Mouse (Mus musculus): ENCODE measurements around the gene Snrnp25. TPM values are rescaled to one million over a fixed set of nuclear protein-coding genes. Genes with fewer than 3 reads are reported as not detected.

Gene Snrnp25
- 42.6 and 47.1 TPM in 2 replicates for polyA plus RNA-seq (2014; fragmentation: Nextera tagmentation; extraction: Ambion mirVana)

DNA sequence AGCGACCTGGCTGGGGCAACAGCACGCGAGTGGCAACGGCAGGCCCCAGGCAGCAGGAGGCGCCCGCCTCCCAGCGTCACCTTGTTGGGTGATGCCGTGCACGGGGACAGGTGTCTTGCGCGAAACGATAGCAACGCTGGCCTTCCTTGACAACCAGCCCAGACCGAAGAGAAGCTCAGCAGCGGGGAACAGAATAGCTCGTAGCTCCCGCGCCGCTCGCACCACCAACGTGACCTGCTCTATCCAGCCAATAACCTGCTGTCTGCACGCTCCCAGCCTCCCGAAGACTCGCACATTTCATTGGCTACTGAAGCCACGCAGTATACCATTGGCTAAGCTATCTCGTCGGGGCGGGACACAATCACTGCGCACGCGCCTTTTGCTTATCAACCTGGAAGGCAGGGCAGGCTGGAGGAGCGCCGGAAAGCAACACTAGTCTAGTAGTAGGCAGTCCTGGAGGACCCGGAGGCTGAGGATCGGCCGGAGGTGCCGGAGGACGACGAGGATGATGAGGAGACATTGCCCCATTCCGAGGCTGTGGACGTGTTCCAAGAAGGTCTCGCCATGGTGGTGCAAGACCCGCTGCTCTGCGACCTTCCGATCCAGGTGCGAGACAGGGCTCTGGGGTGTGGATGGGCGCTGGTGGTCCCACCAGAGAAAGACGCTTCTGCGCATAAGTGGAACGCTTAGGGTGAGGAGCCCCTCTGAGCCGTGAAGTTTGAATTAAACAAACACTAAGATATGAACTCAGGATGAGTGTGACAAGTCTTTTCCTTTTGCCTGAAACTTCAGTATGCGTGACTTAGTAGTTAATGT, at the start of gene Snrnp25:
TSS of gene Snrnp25 (plus strand) at position 358 of the 816 bp plus-strand sequence.
- H3K9ac ChIP-seq (replicated peaks; ENCODE audit: low read depth, low read length) = peak within 1 kb of the TSS; percentile 61
- peak within 1 kb of the TSS; percentile 79 for H3K4me2 ChIP-seq (ENCODE audit: low read depth, low read length)
- under 1% methylated on average over 49 of the region's 52 CpGs for WGBS
- peak; percentile 100 for ATAC-seq (ENCODE audit: low read depth)
- H3K4me1 ChIP-seq (ENCODE audit: control insufficient read depth, insufficient read depth, low read length) = peaks cover 6% of the 10 kb centered on the region; the same call in 1 of the 2 replicates
- H3K36me3 ChIP-seq (ENCODE audit: control insufficient read depth, insufficient read depth, low read length) = peaks cover 7% of the 10 kb centered on the region; the same call in 1 of the 2 replicates
- no peaks in the 10 kb centered on the region for H3K27me3 ChIP-seq (ENCODE audit: control insufficient read depth, insufficient read depth, low read length)
- H3K27ac ChIP-seq (ENCODE audit: low read depth, low read length) = peak within 1 kb of the TSS; percentile 40; the same call in 1 of the 2 replicates
- no peaks in the 10 kb centered on the region for H3K9me3 ChIP-seq (ENCODE audit: control insufficient read depth, low read length)
- H3K4me3 ChIP-seq (ENCODE audit: low read depth, low read length) = peak within 1 kb of the TSS; percentile 65

GRCm38 (mm10) chr11:32156854-32157630, 48.2 kb upstream of the Snrnp25 start:
- H3K9ac ChIP-seq (replicated peaks; ENCODE audit: low read depth, low read length) = no peak overlapping the region
- H3K27ac ChIP-seq (ENCODE audit: low read depth, low read length) = peak overlapping the region; percentile 70
- WGBS = 57% methylated on average over 7 of the region's 7 CpGs

DNA sequence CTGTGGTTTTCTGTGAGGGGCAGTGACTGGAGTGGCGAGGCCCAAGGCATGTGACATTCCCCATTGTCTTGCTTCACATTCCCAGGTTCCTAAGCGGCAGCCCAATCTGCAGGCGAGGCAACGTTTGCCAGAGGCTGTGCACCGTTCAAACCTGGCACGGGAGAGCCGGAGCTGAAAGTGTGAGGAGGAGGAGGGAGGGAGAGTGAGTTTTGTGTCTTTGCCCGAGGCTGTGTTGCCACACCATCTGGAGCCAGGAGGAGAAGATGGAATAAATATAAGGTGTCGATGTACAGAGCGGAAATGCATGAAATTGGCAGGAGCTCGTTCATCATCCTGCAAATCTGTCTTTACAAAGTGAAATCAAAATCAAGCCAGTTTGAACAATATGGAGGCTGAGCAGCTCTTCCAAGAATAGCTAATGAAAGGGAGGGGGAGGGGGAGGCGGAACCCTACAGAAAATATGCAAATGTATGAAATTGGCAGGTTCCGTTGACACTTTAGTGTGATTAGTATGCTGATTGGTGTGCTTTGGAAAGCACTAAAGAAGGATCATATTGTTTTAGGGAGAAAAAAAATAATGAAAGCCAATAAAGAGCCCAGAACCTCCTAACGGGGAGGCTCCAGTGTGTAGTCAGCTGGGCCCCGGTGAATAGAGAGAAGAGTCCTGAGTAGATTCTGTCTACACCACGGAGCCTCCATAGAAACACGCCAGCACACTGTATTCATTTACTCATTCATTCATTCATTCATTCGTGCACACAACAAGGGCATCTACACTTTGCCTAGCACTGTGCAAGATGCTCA, 47.2 kb upstream of the Snrnp25 start:
- Histone ChIP-seq H3K27me3 (ENCODE audit: control insufficient read depth, insufficient read depth, low read length) (no peaks in the 10 kb centered on the region), H3K4me3 (ENCODE audit: low read depth, low read length) (no peak overlapping the region), H3K27ac (ENCODE audit: low read depth, low read length) (peak overlapping the region; percentile 70), H3K4me2 (ENCODE audit: low read depth, low read length) (no peak overlapping the region), H3K9me3 (ENCODE audit: control insufficient read depth, low read length) (no peaks in the 10 kb centered on the region), H3K9ac (replicated peaks; ENCODE audit: low read depth, low read length) (no peak overlapping the region), H3K36me3 (ENCODE audit: control insufficient read depth, insufficient read depth, low read length) (no peaks in the 10 kb centered on the region), H3K4me1 (ENCODE audit: control insufficient read depth, insufficient read depth, low read length) (peaks cover 4% of the 10 kb centered on the region; the same call in 1 of the 2 replicates)
- peak; percentile 36 for ATAC-seq (ENCODE audit: low read depth)
- WGBS = 21% methylated on average over 18 of the region's 18 CpGs

More at GRCm38 (mm10) chr11:32156854-32157630, 48.2 kb upstream of the Snrnp25 start:
- no peak overlapping the region for H3K4me3 ChIP-seq (ENCODE audit: low read depth, low read length)
- H3K4me1 ChIP-seq (ENCODE audit: control insufficient read depth, insufficient read depth, low read length) = peaks cover 4% of the 10 kb centered on the region; the same call in 1 of the 2 replicates
- H3K36me3 ChIP-seq (ENCODE audit: control insufficient read depth, insufficient read depth, low read length) = no peaks in the 10 kb centered on the region
- H3K9me3 ChIP-seq (ENCODE audit: control insufficient read depth, low read length) = no peaks in the 10 kb centered on the region
- ATAC-seq (ENCODE audit: low read depth) = no peak
- H3K4me2 ChIP-seq (ENCODE audit: low read depth, low read length) = no peak overlapping the region
- H3K27me3 ChIP-seq (ENCODE audit: control insufficient read depth, insufficient read depth, low read length) = no peaks in the 10 kb centered on the region

DNA sequence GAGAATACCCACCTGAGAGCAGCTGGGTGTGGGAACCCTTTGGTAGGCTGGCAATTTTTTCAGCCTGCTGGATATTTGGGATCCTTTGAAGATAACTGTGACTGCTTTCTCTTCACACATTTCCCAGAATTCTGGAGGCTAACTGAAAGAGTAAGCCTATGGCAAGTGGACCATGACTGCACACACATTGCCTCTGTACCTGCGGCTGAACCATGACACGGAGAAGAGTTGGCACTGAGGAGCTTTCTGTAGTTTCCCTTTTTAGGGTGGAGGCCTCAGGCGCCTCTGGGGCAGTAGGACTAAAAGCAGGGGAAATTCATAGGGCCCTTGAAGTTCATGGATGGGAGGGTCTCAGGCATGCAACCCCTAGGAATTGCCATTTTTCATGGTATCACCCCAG, 46.0 kb upstream of the Snrnp25 start:
- Histone ChIP-seq H3K4me2 (ENCODE audit: low read depth, low read length) (no peak overlapping the region), H3K4me1 (ENCODE audit: control insufficient read depth, insufficient read depth, low read length) (peaks cover 4% of the 10 kb centered on the region; the same call in 1 of the 2 replicates), H3K4me3 (ENCODE audit: low read depth, low read length) (no peak overlapping the region), H3K9ac (replicated peaks; ENCODE audit: low read depth, low read length) (no peak overlapping the region), H3K9me3 (ENCODE audit: control insufficient read depth, low read length) (no peaks in the 10 kb centered on the region), H3K27me3 (ENCODE audit: control insufficient read depth, insufficient read depth, low read length) (no peaks in the 10 kb centered on the region), H3K36me3 (ENCODE audit: control insufficient read depth, insufficient read depth, low read length) (no peaks in the 10 kb centered on the region), H3K27ac (ENCODE audit: low read depth, low read length) (no peak overlapping the region)
- ATAC-seq (ENCODE audit: low read depth) = no peak
- 82% methylated on average over 3 of the region's 3 CpGs for WGBS

GRCm38 (mm10) chr11:32160341-32160740, 44.9 kb upstream of the Snrnp25 start:
- Histone ChIP-seq H3K4me1 (ENCODE audit: control insufficient read depth, insufficient read depth, low read length) (peaks cover 4% of the 10 kb centered on the region; the same call in 1 of the 2 replicates), H3K27ac (ENCODE audit: low read depth, low read length) (no peak overlapping the region; the same call in 1 of the 2 replicates)

DNA sequence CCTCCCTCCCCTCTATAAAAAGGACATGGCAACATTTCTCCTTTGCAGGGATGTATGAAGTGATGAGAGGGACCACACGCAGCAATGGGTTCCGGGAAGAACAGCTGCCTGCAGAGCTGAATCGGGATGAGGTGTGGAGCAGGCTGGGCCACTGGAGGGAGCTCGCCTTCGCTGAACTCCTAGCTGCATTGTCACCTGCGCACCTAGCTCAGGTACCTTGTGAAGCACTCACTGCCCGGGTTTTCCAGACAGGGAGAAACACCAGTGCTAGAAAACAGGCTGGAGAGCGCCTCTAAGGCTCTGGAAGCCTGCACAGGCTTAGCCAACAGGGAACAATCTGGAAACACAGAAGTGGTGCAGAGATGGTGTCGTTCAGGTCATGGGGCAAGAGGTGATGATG, 43.7 kb upstream of the Snrnp25 start:
- Histone ChIP-seq H3K9ac (replicated peaks; ENCODE audit: low read depth, low read length) (peak overlapping the region; percentile 64), H3K9me3 (ENCODE audit: control insufficient read depth, low read length) (no peaks in the 10 kb centered on the region), H3K36me3 (ENCODE audit: control insufficient read depth, insufficient read depth, low read length) (no peaks in the 10 kb centered on the region), H3K4me1 (ENCODE audit: control insufficient read depth, insufficient read depth, low read length) (peaks cover 4% of the 10 kb centered on the region; the same call in 1 of the 2 replicates), H3K4me3 (ENCODE audit: low read depth, low read length) (peak overlapping the region; percentile 20), H3K27me3 (ENCODE audit: control insufficient read depth, insufficient read depth, low read length) (no peaks in the 10 kb centered on the region), H3K27ac (ENCODE audit: low read depth, low read length) (peak overlapping the region; percentile 85), H3K4me2 (ENCODE audit: low read depth, low read length) (peak overlapping the region; percentile 47)
- WGBS = 5% methylated on average over 9 of the region's 9 CpGs
- ATAC-seq (ENCODE audit: low read depth) = peak; percentile 63

More at GRCm38 (mm10) chr11:32160341-32160740, 44.9 kb upstream of the Snrnp25 start:
- no peaks in the 10 kb centered on the region for H3K27me3 ChIP-seq (ENCODE audit: control insufficient read depth, insufficient read depth, low read length)
- ATAC-seq (ENCODE audit: low read depth) = no peak
- no peaks in the 10 kb centered on the region for H3K9me3 ChIP-seq (ENCODE audit: control insufficient read depth, low read length)
- no peak overlapping the region for H3K4me3 ChIP-seq (ENCODE audit: low read depth, low read length)
- H3K9ac ChIP-seq (replicated peaks; ENCODE audit: low read depth, low read length) = no peak overlapping the region
- no peaks in the 10 kb centered on the region for H3K36me3 ChIP-seq (ENCODE audit: control insufficient read depth, insufficient read depth, low read length)
- no peak overlapping the region for H3K4me2 ChIP-seq (ENCODE audit: low read depth, low read length)
- 79% methylated on average over 7 of the region's 7 CpGs for WGBS

DNA sequence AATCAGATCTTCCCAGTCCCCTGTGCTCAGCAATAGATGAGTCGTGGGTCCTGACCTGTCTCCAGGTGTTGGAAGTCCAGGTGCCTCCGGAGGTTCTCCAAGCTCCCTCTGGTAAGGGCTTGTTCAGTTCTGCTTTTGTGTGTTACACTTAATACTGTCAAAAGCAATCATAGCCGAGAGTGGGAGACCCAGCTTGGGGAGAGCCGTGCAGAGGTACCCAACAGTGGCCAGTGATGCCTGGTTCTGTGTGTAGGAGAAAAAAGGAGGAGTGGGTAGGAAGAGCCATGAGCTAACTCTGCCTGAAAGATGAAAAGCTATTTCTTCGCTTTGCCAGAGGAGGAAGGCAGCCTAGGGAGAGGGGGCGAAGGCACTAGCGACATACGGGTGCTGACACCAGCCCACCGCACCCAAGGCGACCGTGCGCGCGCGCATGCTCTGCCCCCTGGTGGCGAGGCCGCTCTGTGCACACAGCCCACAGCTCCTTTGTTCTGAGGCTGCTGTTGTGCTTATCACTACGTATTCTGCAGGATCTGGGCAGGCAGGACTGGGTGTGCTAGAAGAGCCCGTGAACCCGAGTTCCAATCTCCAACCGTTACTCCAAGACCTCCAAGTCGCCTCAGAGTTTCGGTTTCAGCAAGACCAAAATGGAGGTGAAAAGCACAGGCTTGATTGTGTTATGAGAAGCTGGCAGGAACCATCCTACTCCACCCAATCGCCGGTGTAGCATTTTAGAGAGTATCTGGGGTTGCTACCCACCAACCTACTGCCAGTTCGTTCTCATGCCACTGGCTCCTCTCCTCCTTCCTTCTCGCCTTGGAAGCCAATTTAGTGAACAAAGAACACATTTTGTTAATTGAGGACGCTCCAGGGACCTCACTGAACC, 43.1 kb upstream of the Snrnp25 start:
- peak overlapping the region; percentile 85 for H3K27ac ChIP-seq (ENCODE audit: low read depth, low read length)
- WGBS = 13% methylated on average over 28 of the region's 28 CpGs
- H3K9me3 ChIP-seq (ENCODE audit: control insufficient read depth, low read length) = no peaks in the 10 kb centered on the region
- peaks cover 2% of the 10 kb centered on the region; the same call in 1 of the 2 replicates for H3K4me1 ChIP-seq (ENCODE audit: control insufficient read depth, insufficient read depth, low read length)
- H3K4me2 ChIP-seq (ENCODE audit: low read depth, low read length) = peak overlapping the region; percentile 47
- peak overlapping the region; percentile 20 for H3K4me3 ChIP-seq (ENCODE audit: low read depth, low read length)
- H3K36me3 ChIP-seq (ENCODE audit: control insufficient read depth, insufficient read depth, low read length) = no peaks in the 10 kb centered on the region
- peak; percentile 94 for ATAC-seq (ENCODE audit: low read depth)
- H3K9ac ChIP-seq (replicated peaks; ENCODE audit: low read depth, low read length) = peak overlapping the region; percentile 64
- no peaks in the 10 kb centered on the region for H3K27me3 ChIP-seq (ENCODE audit: control insufficient read depth, insufficient read depth, low read length)

DNA sequence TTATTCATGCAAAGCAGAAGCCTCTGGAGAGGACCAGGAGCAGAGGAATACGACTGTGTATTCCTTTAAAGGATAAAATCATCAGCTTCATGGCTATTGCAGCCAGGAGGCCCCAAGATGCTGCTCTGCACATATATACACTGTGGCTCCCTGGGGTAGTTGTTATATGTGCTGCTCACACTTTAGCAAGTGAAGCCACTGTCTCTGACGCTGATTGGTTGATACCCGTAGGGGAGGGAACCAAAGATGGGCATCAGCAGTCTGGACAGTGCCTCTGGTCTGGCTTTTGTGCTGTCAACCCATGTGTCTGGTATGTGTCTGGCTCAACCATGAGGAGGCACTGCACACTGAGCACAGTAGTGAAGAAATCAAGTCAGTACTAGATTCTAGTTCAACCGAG, 38.5 kb upstream of the Snrnp25 start:
- no peaks in the 10 kb centered on the region for H3K4me1 ChIP-seq (ENCODE audit: control insufficient read depth, insufficient read depth, low read length)
- H3K4me2 ChIP-seq (ENCODE audit: low read depth, low read length) = no peak overlapping the region
- H3K9me3 ChIP-seq (ENCODE audit: control insufficient read depth, low read length) = no peaks in the 10 kb centered on the region
- no peak overlapping the region for H3K9ac ChIP-seq (replicated peaks; ENCODE audit: low read depth, low read length)
- no peak overlapping the region for H3K4me3 ChIP-seq (ENCODE audit: low read depth, low read length)
- H3K27ac ChIP-seq (ENCODE audit: low read depth, low read length) = no peak overlapping the region
- H3K36me3 ChIP-seq (ENCODE audit: control insufficient read depth, insufficient read depth, low read length) = no peaks in the 10 kb centered on the region
- no peaks in the 10 kb centered on the region for H3K27me3 ChIP-seq (ENCODE audit: control insufficient read depth, insufficient read depth, low read length)
- 79% methylated on average over 4 of the region's 4 CpGs for WGBS
- ATAC-seq (ENCODE audit: low read depth) = no peak
